Mouse (Mus musculus) erythroid progenitor cell, adult 5-6 weeks (primary cell): ENCODE data around the gene Fam213b. TPM values are rescaled to one million over a fixed set of nuclear protein-coding genes. Genes with fewer than 3 reads are reported as not detected.

Experiments used
- ATAC-seq: replicated peaks from 2 replicates; pipeline ENCODE4 v1.8.0; 2016; ENCODE audit warnings: moderate number of reproducible peaks, mild to moderate bottlenecking, moderate TSS enrichment, inconsistent platforms; ENCODE audit not compliant: poor library complexity, low FRiP score, severe bottlenecking
- total RNA-seq, 2 experiments: library from RNA; stranded (forward) in 1 of 2; stranded (reverse) in 1 of 2; fragments of 150-400 nt in 1 of 2; fragments of 186-747, 209-891 nt in 1 of 2; gene quantifications; 2 replicates each; pipeline versions ENCODE4 v1.2.3 to v1.2.4; 2015 to 2017; ENCODE audit warnings: low replicate concordance in 2 of 2

The Fam213b gene
- total RNA-seq (2015; ENCODE audit: low replicate concordance) (2.5 and 13.7 TPM in 2 replicates), total RNA-seq (2017; ENCODE audit: low replicate concordance) (6.1 and 13.0 TPM in 2 replicates)

DNA sequence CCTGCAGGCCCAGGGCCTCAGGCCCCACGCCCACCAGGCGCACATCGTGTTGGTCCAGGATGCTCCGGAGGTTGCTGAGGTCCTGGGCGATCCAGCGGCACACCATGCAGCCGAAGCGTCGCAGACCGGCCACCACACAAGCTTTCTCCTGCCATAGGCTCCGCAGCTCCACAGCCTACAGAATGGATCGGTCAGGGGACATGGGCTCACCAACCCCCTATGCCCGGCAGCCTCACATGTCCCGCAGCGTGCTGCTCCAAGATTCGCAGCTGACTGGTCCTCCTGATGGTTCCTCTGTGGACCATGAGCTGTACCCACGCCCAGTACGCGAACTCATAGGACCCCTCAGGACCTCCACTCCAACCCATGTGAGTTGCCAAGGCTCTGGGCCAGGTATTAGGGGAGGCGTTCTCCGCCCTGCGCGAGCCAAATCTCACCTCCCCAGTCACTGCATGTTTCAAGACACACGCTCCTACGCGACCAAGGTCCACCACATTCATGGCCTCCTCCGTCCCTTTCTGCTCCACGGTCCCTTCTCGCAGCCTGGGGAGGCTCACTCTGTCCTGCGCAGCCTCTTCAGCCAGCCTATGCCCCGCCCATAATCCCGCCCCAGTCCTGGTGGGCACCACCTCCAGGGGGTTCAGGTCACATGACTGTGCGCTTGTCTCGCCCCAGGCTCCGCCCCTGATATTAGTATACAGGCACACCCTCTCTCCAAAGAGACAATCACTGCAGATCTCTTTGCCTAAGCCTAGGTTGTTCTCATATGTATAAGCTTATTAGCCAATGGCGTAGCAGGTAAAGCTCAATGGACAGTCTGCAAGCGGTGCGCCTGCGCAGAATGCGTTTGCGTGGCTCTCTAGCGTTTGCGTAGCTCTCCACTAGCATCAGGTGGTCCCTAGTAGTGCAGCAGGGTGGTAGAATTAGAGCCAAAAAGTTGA, at the start of gene Fam213b:
Gene Fam213b, minus strand, starts transcription at position 630 of the 941 bp plus-strand sequence.
- ATAC-seq, result peak; percentile 82

DNA sequence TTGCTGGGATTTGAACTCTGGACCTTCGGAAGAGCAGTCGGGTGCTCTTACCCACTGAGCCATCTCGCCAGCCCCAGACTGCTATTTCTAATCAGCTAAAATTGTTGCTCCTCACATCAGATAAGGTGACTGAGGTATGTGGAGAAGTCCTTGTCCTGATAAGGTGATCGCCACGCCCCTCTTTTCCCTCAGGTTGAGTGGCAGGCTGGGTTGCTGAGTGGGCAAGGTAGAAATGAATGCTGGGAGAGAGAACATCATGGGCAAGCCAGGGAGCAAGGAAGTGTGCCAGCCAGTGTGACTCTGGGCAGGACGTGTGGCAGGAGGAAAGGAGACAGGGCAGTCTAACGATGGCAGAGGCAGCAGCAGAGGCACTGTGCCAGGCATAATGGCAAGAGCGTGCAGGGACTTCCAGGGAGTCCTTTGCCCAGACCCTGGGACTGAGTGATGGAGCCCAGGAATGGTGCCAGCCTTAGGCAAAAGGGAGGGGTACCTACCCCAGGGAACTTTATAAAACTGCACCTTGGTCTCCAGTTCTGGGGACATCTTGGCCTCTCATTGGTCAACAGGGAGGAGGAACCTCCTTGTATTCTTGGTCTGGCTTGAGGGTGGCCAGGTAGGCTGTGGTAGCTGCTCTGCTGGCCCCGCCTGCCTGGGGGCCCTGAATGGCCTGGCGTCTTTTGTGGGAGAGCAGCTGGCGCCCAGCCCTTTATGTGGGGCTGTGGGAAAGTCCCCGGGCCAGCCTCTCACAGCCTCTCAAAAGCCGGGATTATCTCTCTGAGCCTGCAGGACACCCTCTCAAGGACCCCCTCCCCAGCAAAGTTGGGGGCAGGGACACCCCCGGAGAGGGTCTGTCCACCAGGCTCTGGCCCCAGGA, 49.4 kb upstream of the Fam213b start:
- ATAC-seq, result no peak

DNA sequence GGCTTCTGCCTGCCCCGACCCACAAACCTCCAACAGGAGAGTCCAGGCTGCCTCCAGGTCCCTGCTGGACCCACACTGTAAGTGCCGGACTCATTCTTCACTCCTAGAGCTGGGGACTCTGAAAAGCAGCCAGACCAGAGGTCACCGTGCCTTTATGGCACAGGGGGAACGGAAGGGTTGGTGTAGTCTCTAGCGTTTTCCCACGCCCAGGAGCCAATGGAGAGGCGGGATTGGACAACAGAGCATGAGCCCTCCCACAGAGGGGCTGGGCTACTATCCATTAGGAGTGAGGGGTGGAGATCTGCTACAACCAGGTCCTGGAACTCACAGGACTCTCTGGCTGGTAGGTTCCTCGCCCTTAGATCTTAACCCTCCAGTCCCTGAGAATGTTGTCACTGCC, 47.4 kb upstream of the Fam213b start:
- no peak for ATAC-seq

DNA sequence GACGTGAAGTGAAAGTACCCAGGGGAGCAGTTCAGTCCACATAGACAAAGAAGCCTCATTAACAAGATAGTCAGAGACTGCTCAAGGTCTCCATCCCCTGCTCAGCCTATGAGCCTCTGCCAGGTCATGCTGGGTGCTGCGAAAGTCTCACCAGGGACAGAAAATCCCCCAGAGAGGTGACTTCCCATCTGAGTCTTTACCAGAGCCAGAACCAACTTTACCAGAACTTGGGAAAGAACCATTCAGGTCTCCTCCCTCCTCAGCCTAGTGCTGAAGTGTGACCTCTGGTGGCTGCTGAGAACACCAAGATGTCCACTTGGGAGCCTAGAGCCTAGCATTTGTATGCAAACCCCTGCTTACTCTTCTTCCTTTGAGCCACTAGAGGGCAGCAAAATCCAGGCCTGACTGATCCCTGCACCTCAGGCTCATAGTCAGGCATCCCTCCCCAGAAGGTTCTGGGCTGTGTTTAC, 45.2 kb upstream of the Fam213b start:
- peak; percentile 98 for ATAC-seq

DNA sequence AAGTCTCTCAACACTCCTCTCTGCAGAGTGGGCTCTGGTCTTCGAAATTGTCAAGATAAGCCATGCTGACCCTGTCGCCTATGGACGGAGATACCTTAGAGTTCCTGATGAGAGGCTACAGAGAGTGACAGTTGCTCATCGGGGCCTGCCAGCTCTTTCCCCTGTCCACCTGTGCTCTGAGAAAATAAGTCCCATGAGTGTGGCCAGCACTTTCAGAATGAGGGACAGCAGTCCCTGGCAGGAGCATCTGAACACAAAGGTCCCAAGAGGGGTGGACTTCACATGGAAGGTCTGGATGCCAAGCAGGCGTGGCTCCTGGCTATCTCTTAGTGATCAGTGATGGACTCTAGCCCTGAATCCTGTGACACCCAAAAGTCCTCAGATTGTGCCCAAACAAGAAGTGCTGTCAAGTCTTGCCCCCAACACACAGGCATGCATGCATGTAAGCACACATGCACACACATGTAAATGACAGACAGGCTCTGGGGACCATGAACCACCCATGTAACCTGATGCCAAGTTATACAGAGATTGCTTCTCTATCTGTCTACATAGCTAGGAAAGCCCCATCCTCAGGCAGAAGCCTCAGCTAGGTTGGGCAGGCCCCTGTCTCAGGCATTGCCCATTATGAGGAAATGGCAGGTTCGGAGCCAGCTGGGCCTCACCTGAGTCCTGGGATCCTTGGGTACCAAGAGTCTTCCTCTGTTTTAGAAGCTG, 44.5 kb upstream of the Fam213b start:
- ATAC-seq, result no peak

DNA sequence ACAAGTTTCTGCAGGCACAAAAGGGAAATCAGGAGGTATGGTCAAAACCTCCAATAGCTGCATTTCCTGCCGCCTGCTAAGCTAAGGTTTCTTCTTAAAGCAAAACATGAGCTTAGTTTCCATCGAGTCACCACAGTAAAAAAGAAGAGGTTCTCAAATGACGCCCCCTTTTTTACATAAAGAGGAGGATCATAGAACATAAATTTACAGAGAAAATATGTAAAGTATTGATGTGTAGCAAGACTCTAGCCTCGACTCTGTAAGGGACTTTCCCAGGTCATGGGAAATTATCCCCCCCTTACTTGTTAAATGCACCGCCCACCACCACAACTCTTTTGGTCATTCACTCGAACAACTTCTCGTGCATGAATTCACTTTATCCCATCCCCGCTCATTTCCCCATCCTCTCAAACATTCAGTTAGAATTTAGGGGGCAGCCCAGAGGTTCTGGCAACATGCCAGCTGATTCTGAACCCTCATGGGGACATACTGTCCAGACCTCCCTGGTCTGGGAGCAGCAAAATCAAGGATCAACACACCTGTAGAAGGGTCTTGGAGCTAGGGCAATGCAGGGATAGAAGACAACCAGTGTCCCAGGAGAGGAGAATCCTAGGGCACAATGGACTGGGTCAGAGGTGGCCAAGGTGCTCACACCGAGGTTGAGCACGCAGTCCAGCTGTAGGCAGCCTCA, 43.8 kb upstream of the Fam213b start:
- ATAC-seq, result no peak

DNA sequence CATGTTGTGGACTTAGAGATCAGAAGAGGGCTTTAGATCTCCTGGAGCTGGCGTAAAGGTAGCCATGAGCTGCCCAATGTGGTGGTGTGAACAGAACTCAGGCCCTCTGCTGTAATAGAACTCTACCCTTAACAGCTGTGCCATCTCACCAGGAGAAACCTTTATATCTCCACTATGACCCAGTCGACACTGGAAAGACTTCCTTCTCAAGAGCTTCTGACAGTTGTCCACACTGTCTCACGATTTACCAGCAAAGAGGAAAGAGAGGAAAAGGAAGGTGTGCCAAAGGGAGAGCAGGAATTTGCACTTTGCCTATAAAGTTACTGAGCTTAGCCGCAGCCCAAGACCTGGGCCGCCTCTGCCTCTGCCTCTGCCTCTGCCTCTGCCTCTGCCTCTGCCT, 42.9 kb upstream of the Fam213b start:
- no peak for ATAC-seq

DNA sequence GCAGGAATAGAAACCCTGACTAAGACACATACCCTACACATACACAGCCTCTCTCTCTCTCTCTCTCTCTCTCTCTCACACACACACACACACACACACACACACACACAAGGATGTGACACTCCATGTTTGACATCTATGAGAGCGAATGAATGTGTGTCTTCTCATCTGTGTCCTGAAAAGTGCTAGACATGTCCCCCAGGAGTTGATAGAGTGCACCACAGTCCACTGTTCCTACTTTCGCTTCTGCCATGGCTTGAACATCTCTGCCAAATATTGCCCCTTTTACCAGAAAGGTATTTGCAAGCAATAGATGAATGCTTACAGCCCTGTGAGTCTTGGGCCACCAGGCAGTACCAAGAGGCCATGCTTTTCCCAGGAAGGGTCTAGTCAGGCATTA, 41.2 kb upstream of the Fam213b start:
- no peak for ATAC-seq

DNA sequence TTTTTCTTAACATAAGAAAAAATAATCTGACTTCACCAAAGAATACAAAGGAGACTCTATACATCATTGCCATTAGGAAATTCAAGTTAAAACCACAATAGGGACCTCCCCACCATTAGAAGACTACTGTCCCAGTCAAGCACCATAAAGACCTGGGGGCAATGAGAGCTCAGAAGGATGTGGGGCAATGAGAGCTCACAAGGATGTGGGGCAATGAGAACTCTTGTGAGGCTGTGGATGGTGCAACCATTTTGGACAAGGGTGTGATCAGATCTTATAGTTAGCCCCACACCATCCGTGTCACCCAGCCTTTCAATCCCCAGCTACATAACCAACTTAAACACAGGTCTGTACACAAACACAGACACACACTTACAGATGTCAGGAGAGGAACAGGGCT, 38.8 kb upstream of the Fam213b start:
- ATAC-seq, result no peak

DNA sequence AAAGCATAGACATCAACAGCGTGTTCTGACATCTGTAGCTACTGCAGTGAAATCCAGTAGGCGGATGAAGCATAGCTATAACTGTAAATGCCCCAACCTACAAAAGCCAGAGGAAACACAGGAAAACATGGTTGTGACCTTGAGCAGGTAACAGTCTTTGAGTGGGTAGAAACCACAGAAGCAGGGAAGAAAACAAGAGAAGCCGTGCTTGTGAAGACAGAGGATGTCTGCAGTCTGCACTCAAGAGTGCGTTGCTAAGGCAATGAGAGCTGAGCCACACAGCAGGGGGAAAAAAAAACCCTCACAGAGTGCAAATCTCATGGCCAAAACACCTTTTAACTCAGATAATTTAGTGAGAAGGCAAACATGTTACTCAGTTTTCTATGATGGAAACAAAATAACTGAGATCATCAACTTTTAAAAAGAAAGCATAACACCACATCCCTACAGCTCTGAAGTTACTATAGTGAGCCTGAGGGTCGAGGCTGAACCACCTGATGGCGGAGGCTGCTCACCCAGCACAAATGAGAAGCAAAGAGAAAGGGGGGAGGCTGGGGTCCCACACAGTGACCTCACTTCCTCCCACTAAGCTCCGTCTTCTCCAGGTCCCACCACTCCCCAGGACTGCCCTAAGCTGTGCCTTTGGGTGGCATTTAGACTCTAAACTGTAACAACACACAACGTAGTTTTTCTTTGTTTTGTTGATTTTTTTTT, 37.8 kb upstream of the Fam213b start:
- ATAC-seq, result no peak

DNA sequence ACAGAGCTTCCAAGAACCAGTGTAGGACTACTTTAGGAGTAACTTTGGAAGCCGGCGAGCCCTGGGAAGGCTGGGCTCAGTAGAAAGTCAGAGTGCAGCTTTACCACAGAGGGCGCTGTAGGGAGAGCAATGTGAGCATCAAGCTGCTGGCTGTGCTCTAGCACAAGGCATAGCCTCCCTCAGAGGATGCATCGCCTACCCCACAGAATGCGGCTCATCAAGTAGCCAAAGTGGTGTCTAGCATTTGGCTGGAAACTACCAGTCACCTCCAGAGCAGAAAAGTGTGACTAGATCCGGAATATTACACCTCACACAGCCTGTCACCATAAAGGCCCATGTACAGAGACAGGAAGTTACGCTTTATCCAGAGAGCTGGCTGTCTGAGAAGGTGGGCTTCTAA, 36.9 kb upstream of the Fam213b start:
- ATAC-seq, result peak; percentile 62; the same call in 1 of the 2 replicates

DNA sequence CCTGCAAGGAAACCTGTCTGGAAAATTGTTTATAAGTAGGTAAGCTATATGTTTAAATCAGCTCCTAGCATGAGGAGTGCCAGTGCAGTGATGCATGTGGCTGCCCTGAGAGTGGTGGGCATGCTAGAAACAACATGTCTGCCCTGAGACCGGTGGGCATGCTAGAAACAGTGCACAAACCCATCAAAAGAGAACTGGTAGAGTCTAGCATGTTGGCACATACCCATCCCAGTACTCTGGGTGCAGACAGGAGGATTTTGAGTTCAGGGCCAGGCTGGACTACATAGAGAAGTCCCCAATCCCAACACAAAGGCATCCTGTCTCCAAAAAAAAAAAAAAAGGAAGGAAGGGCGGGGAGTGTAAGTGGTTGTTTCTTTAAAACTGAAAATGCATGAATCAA, 35.9 kb upstream of the Fam213b start:
- ATAC-seq, result no peak

DNA sequence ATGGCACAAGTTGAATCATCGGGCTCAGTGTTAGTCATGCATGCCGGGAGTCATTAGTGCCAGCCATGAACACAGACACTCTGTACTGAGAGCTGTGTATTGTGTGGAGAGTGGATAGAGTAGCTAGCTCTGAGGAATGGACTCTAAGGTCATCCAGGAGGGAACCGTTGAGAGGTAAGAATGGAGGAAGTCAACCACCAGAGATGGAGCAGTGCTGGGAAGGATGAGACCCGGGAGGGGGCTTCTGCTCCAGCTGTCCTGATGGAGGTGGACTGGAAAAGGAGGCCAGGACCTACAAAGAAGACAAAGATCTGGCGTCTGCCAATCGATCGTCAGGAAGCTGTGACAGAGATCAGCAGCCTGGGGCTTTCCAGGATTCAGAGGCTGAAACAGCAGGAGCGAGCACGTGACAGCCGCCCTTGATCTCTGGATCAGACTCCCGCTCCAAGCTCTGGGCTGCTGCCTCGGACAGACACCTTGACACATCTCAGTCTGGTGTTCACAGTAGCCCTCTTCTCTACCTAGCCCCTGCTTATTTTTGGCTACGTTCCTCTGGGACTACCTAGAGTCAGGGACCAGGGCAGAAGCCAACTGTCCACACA, 34.5 kb upstream of the Fam213b start:
- no peak for ATAC-seq

DNA sequence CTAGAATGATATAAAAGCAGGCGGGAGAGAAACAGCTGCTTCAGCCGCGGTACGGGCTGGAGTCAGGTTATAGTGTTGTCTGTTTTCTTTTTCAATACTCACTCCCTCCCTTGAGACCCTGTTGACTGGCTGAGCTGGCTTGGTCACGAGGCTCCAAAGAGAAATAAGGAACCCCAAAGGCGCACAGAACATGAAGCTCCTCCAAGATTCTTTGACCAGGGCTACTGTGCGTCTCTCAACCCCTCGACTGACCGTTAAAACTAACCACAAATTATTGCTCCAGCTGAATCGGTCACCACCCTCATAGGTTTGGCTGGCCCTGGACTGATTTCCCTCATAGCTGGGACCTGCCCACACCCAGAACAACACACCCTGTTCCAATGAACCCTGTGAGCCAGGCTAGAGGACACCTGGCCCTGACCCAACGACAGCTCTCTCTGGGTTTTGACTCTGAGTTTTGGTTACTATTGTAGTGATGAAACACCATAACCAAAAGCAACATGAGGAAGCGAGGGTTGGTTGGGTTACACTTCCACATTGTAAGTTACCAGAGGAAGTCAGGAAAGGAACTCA, 30.2 kb upstream of the Fam213b start:
- peak; percentile 78 for ATAC-seq

DNA sequence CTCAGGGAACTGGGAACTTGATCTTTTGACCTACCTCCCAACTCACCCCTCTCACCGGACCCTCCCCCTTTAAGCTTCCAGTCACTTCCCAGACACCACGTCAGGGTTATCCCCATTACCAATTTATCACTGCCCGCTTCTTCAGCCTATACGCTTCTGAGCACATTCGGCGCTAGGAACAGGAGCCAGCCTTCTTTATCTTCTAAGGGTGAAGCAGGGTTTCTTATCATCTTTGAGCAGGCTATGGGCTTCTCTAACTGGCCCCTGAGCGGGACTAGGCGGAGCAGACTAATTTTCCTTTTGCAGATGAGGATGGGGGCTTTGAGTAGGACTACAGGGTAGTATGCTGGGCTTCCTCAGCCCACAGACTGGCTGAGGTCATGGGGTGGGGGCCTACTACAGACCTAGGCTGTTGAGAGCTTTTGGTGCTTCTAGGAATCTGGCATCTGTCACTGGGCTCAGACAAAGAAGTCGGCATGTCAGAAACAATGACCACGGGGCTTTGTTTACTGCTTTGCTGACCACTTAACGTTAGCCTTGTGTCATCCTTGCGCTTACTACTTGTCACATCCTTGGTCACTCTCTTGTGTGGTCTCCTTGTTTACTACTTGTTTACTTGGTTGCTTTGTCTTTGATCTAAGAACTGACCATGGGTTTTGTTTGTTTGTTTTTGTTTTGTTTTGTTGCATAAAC, 29.6 kb upstream of the Fam213b start, which contains the start of gene Tnfrsf14:
Gene Tnfrsf14, minus strand, starts transcription at position 169 of the 693 bp plus-strand sequence.
- peak; percentile 77 for ATAC-seq

DNA sequence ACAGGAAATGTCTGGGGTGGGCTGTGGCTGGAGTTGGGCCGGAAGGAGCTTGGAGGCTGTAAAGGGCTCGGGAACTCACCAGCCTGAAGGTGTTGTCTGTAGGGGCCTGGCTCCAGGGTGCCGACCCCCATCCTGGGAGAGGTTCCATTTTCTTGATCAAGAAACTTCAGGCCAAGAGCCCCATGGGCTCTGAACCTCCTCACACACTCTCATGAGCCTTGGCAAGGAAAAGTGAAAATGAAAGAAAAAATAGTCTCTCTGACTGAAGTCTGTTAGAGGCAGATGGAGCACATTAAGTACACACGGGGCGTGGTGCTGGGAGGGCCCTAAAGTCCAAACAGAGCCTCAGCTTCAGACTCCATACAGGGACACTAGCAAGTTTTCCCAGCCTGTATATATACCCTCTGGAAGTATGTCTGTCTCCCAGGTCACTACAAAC, 29.0 kb upstream of the Fam213b start:
- ATAC-seq, result peak; percentile 68
